Mouse (Mus musculus) layer of hippocampus, adult 6 months (tissue): ENCODE results near the gene Tmem117. TPM values are rescaled to one million over a fixed set of nuclear protein-coding genes. Genes with fewer than 3 reads are reported as not detected.

Experiments used
- long read RNA-seq, 2 experiments: library from polyadenylated mRNA; unstranded; transcript quantifications; one replicate each; pipeline ENCODE4 v2.0.0; 2019 to 2020
- polyA plus RNA-seq: library from polyadenylated mRNA; unstranded; fragments of <200 nt; fragmentation: Nextera tagmentation; gene quantifications from 2 replicates; pipeline ENCODE4 v1.2.3, GENCODE M21; 2021

Tmem117 gene
- 2.9 and 4.6 TPM in 2 replicates for polyA plus RNA-seq
- long read RNA-seq, experiment 1, transcript Tmem117-201 (8 exons, 2,717 nt): major isoform, 7 of 9 reads
- long read RNA-seq, experiment 1, partial matches to known transcripts: 0 of 9 reads
- long read RNA-seq, experiment 1, other reads (novel, unspliced or antisense): 2 of 9 reads
- long read RNA-seq, experiment 2, transcript Tmem117-201 (8 exons, 2,717 nt): major isoform, 14 of 21 reads
- long read RNA-seq, experiment 2, partial matches to known transcripts: 1 of 21 reads
- long read RNA-seq, experiment 2, other reads (novel, unspliced or antisense): 6 of 21 reads

GRCm38 (mm10) chr15:94628830-94629601 is at the start of gene Tmem117:
Gene Tmem117, plus strand, starts transcription at chr15:94629232.

GRCm38 (mm10) chr15:94589219-94590075 is 39.6 kb upstream of the Tmem117 start, which contains the start of gene Twf1:
Gene Twf1, minus strand, starts transcription at chr15:94589889.

Other genes starting within 250 kb of the Tmem117 start
- 0.40 and 0.97 TPM in 2 replicates for gene Adamts20, start 163.8 kb upstream of the Tmem117 start, polyA plus RNA-seq
- 1.8 and 2.1 TPM in 2 replicates for gene Pus7l, start 85.7 kb upstream of the Tmem117 start, polyA plus RNA-seq
- 1.4 and 1.6 TPM in 2 replicates for gene Irak4, start 85.6 kb upstream of the Tmem117 start, polyA plus RNA-seq
- 83.5 and 147 TPM in 2 replicates for gene Twf1, start 39.3 kb upstream of the Tmem117 start, polyA plus RNA-seq